Mouse (Mus musculus) heart, postnatal 4 days (tissue): Measurements from ENCODE around the gene Nr2c1. TPM values are rescaled to one million over a fixed set of nuclear protein-coding genes. Genes with fewer than 3 reads are reported as not detected.
A peak's percentile ranks its signal among the peaks of the same experiment; 100 is the strongest.

ENCODE experiments used
- DNase-seq: peaks from one replicate; pipeline ENCODE4 v3.0.0; 2021
- total RNA-seq, 2 experiments: library from RNA; stranded (reverse); gene quantifications; 2 replicates each; pipeline ENCODE4 v1.2.3; 2021

Nr2c1 gene
- total RNA-seq, 2 experiments from 2014 or later, result 10.2 to 10.7 TPM

DNA sequence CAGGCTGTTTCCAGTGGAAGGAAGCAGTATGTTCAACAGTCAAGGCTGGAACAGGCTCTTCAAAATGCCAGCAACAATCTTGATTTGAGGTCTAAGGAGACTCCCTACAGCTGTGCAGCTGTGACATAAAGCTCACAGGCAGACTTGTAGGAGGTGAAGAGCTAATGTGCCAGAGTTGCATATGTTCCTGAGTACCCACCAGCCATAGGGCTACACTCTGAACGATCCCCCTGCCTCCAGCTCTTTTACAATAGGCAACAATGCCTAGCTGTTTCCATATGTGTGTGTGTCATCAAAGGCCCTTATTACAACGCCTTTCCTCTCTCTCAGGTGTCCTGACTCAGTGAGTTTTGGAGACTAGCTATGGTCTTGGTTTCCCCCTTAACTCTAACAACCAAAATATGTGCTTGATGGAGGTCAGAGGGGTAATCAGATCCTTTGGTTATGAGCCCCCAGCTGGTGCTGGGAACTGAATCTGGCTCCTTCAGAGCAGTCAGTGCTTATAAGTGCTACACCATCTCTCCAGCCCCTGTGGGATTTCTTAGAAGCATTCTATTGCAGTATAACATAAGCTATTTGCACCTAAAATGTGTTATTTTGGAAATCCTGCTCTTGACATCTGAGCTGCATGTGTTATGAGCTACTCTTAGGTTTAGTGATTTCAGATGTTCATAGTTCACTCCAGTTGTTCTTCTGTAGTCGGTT lies 7.4 kb upstream of the Nr2c1 start:
- DNase-seq, result no peak

DNA sequence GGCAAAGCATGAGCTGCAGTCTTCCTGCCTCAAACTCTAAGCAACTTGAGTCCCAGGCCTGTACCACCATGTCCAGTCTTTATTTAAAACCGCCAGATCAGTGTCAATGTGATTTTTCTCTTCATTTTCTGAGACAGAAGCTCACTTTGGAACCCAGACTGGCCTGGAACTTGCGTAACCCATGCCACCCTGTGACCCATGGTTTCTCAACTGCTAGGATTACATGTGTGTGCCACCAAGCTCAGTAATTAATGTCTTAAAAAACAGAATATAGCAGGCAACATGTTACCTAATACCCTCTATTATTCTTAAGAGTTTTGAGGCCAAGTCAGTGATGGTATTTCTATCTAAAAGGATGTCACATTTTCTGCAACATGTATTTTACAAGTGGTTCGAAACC lies 5.4 kb upstream of the Nr2c1 start:
- DNase-seq, result no peak

DNA sequence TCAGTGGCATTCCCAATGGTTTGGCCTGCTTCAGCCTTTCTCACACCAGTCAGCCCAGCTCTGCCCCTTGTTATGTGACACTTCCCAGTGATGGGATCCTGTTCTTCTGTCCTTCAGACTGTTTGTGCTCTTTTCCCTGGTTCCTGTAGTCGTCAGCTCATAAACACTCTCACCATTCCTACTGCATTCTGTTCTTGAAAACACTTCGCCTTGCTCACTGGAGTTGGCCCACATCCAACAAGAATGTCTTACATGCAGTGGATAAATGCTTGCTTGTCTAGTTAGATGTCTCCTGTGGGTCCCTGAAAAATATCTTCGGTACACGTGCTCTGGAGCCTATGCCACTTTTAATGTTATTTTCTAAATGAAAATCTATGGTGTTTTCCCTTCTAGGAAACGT lies 3.2 kb upstream of the Nr2c1 start:
- no peak for DNase-seq

DNA sequence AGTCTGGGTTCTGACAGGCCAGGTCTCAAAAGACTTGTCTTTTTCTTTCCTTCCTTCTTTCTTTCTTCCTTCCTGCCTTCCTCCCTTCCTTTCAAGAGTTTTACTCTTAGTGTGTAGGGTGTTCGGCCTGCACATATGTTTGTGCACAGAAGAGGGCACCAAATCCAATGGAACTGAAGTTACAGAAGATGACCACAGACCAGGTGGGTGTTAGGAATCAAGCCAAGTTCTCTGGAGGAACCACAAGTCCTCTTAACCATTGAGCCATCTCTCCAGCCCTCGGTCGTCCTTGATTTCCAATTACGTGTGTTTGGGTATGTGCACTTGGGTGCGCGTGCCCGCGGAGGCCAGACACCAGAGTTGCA lies 450 bp upstream of the Nr2c1 start:
- no peak for DNase-seq

DNA sequence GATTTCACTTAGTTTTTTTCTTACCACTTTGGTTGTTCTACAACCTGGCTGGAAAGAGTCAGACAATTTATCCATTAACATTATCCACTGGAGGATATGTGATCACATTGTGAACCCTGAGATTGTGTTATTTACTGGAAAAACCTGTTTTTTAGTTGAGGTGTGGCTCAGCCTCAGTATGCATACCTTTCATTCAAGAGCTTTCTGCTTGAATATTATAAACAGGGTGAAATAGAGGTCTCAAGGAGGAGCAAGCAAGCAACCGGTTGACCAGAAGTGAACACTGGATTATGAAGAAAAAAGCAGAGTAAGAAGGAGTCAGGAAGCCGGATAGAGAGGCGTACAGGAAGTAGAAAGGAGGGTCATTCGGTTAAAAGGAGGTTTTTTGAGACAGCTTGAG lies 3.7 kb downstream of the Nr2c1 start:
- no peak for DNase-seq

DNA sequence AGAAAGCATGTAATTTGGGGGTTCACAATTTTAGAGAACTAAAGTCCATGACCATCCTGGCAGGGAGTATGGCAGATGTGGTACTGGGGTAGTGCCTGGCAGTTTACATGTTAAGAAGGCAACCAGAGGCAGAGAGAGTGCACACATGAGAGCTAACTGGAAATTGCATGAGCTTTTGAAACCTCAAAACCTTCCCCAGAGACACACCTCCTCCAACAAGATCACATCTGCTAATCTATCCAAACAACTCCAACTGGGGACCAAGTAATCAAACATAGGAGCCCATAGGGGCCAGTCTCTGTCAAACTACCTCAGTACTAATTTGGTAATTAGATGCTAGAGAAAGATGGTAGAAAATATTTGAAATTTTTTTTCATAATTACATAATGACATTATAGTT lies 6.0 kb downstream of the Nr2c1 start:
- DNase-seq, result no peak

DNA sequence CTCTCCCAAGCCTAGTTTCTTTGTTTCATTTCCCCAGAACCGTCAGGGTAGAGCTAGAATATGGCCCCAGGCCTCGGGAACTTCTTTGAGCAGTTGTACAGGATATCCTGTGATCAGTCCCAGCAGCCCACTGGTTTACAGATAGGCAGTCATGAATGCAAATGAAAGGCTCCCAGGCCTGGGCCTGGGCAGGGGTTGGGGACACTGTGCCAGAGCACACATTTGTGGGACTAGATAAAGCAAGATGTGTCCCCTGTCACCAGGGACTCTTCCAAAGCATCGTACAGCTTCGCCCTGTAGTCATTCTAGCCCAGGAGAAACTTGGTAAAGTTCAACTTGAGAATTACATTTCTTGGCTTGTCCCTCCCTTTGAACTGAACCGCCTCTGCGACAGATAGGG lies 11.1 kb downstream of the Nr2c1 start:
- DNase-seq, result no peak

DNA sequence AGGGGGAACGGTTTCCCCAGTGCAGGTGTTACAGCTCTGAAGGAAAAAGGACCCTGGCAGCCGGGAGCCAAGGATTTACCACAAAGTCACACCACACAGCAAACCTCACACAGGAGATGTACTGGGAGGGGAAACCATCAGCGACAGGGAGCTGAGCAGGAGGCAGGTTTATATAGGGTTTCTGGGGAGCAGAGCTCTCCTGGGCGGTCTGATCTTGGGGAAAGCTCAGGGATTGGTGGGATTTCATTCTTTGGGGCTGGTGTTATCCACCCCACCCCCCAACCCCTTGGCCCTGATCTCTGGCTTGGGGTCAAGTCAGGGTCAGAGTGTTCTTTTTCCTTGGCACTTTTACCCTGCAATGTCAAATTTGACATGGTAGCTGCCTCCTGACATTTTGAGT lies 11.6 kb downstream of the Nr2c1 start:
- no peak for DNase-seq

DNA sequence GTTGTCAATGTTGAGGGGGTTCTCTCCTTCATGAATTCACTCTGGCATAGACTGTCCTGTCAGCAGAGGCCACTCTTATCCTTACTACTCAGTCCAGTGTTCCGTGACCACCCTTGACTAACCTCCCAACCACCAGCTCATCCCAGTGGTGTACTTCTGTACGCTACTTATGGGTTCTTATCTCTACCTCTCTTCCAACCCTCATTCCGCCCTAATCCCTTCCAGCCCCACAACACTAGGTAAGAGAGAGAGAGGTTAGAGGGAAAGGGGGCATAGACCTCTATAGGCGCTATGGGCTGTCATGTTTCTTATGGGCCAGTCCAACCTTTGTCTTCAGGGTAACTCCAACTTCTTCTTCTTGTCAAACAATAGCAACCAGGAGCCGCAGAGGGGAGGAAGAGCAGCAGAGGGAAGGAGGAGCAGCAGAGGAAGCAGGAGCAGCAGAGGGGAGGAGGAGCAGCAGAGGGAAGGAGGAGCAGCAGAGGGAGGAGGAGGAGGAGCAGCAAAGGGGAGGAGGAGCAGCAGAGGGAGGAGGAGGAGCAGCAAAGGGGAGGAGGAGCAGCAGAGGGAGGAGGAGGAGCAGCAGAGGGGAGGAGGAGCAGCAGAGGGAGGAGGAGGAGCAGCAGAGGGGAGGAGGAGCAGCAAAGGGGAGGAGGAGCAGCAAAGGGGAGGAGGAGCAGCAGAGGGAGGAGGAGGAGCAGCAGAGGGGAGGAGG lies 13.4 kb downstream of the Nr2c1 start:
- DNase-seq, result no peak

DNA sequence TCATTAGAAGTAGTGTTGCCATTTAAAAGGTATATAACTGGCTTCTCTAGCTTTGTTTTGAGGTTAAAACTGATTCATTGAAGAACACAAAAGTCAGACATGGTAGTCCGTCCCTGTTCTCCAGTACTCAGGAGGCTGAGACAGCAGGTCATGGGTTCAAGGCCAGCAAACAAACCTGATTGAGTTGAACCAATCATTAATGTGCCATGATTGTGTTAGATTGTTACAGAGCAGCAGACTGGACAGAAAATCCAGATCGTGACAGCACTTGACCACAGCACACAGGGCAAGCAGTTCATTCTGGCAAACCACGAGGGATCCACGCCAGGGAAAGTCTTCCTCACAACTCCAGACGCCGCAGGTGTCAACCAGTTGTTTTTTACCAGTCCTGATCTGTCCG lies 14.2 kb downstream of the Nr2c1 start:
- no peak for DNase-seq

DNA sequence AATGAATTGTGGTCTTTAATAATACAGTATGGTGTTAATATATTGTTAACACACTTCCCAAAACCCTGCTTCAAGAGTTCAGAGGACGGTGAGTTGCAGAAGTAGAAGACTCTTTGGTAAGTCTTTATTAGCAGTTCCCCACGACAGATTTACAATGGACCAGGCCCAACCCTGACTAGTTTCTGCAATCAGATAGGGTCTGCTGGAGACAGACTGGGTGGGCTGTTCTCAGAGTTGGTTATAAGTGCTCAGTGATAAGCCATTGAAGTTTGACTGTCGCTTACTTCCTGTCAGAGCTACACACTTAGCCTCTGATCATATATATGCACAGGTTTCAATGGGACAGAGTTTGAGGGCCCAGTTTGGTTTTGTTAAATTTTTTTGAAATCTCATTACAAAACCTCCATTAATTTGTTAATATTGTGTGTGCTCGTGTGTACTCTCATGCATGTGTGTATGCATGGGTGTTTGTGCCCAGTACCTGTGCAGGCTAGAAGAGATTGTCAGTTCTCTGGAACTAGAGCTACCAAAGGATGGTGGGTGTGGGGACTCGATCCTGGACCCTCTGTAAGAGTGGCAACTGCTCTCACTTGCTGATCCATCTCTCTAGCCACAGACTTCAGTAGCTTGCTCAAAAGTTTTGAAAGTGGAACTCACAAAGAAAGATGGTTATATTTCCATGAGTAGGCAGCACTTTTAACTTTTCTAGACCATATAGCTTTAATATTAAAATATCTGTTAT lies 16.5 kb downstream of the Nr2c1 start:
- no peak for DNase-seq

DNA sequence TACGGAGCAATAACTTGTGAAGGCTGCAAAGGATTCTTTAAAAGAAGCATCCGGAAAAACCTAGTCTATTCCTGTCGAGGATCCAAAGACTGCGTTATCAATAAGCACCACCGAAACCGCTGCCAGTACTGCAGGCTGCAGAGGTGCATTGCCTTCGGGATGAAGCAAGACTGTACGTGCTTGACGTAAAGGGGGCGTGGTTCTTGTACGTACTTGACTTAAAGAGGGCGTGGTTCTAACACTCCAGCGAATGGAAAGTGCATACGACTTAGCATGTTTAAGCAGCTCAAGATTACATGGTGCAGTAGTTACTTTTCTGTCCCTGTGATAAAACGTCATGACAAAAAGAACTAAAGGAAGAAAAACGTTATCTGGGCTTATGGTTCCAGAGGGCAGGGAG lies 17.6 kb downstream of the Nr2c1 start:
- no peak for DNase-seq

DNA sequence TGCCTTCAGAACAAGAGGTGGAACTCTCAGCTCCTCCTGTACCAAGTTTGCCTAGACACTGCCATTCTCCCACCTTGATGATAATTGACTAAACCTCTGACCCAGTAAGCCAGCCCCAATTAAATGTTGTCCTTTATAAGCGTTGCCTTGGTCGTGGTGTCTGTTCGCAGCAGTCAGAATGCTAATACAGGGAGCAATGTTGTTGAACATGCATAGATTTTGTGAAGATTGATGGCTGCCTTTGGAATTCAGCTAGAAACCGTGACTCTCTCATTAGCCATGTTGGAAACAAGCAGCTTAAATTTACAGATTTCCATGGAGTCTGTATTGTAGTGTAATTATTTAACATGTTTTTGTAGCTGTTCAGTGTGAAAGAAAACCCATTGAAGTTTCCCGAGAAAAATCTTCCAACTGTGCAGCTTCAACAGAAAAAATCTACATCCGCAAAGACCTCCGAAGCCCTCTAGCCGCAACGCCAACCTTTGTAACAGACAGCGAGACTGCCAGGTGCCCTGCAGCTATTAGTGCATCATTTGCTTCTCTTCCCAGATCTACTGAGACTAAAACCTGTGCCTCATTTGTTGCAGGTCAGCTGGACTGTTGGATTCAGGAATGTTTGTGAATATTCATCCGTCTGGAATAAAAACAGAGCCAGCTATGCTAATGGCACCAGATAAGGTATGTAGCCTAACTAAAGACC lies 19.4 kb downstream of the Nr2c1 start:
- DNase-seq, result no peak

DNA sequence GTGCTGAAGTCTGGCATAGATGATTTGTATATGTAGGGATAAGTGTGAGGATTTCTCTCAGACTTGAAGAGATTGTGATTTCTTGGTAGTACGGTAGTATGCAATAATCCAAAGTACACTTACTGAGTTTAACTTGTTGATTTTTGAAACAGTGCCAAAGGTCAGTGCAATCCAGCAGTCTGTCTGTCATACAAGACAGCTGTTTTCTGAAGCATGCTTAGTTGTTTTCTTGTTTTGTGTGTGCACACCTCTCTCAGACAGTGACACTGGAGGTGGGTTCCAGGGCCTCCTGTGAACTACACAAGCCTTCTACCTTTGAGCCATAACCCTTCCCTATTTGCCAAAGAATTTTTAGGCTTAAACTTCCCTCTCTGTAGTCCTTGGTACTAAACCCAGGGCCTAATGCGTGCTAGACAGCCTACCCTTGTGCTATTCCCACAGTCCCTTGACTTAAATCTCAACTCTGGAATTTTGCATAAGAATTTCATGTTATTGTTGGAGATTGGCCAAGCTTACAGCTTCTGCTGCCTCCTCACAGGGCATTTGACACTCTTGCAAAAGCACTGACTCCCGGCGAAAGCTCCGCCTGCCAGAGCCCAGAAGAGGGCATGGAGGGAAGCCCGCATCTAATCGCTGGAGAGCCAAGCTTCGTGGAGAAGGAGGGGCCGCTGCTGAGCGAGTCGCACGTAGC lies 23.8 kb downstream of the Nr2c1 start:
- DNase-seq, result no peak

DNA sequence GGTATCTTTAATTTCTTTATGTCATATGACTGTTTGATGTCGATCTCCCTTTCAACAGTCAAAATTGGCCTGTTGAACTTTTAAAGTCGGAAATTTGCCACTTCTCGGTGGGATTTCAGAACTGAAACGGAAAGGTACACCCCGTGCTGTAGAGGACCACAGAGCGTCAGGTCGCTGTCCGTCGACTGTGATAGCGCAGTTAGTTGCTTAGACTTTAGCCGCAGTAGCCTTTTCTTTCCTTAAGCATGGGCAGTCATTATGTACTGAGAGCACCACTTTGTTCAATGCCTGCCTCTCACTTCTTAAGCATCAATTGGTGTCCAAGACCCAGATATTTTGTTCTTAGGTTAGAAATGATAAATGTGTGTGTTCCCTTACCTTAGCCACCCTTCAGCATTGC lies 24.3 kb downstream of the Nr2c1 start:
- DNase-seq, result no peak

DNA sequence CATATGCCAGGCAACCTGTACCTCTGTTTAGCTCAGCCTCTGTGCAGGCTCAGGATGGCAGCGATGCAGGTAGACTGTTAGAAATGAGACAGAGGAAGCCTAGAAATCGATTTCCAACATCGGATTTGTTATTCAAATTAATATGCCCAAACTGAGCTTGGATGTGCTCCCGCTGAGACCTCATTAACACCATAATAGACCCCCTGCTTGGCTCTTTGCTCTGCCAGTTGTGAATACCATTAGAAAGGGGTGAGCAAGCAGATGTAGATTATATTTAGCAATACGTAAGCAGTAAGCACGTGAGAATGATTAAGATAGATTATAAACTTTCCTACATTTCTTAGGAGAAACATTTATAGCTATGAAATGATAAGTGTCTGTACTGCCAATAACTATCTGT lies 24.9 kb downstream of the Nr2c1 start:
- no peak for DNase-seq

DNA sequence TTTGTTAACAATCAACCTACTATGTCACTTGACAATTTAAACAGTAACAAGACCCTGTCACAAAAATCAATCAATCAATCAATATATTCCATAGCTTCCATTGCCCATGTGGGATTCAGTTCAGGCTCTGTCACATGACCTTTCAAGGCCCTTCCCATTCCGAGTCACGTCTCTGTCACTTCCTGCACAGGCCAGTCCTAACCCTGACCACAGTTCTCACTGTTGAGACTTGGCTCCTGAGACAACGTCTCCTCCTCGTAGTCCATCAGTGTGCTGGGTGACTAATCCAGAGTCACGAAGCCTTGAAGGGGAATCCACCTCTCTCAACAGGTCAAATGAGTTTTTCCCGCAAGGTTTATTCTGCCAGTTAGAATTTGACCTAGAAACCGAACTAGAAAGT lies 26.8 kb downstream of the Nr2c1 start:
- no peak for DNase-seq

DNA sequence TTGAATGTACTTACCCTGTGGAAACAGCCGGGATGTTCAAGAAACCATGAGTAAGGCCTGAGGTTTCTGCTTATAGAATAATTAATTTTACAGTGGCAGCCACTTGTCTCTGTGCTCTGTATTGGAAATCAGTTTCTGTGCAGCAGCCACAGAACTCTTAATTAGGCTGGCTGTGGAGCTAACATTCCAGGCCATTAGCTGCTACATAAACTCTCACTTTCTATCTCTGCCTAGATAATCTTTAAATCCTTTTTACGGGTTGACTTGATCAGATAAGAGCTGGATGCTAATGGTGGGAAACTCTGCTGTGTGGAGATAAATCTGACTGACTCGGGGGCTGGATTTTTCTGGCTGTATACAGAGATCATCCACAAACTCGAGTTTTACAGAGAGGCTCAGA lies 35.4 kb downstream of the Nr2c1 start:
- no peak for DNase-seq

DNA sequence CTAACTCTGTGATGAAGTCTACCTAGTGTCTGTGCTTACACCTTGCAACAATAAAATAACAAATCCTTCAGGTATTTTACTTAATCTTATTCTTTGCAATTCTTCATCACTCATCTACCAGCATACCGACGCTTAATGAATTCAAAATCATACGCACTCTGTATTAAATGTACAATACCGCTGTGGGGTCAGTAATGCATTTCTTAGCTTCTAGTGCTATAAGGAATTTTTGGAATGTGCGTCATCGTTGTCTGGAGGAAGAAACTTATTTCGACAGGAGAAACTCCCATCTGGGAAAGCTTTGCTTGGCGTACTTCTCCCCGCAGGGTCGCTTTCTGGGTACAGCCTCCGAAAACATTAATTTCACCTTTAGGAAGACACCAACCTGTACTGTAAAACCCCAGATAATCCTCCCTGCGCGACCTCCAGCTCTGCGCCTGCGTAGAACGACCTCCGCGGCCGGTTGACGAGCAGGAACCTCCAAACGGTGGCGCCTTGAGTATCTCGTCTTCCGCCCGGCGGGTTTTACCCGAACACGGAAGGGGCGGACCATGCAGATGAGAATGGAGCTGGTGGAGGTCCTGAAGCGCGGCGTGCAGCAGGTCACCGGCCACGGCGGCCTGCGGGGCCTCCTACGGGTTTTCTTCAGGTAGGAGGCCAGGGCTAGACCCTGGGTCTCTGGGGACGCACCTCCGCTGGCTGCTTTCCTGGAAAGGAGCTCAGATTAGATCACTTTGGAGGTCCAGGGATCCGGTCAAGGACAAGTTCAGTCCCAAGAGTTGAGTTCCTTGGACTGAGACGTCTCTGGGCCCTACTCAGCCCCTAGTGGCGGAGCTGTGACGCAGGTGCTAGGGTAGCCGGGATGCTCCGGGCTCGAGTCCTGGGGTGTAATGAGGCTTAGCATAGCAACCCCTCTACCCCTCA lies 50.9 kb downstream of the Nr2c1 start, which contains the start of gene Ndufa12:
Gene Ndufa12 (plus strand): TSS at position 239 of the 924 bp plus-strand sequence.
- DNase-seq, result peak; percentile 97

DNA sequence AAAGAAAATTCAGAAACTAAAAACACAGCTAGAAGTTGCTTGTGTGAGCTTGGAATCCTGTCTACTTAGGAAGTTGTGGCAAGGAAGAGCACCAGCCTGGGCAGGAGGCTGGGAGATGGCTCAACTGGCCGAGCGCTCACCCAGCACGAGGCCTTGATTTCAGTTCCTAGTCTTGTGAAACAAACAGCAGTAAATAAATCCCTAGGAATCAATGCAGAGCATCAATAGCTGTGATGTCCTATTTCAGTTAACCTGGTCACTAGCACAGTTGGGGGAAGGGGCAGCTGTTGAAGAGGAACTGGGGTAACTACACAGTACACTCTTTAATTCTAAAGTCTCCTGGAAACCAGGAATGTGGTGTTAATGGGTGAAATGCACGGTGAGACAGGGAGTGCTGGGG lies 57.1 kb downstream of the Nr2c1 start:
- DNase-seq, result no peak
